Mouse (Mus musculus) MN1 (cell line): ENCODE measurements around the gene Mef2a.

Source experiments
- DNase-seq: peaks from one replicate; pipeline ENCODE4 v3.0.0-alpha.2; 2016; ENCODE audit warnings: low spot score

The Mef2a gene

GRCm38 (mm10) chr7:67372729-67373583 is at the start of gene Mef2a:
Mef2a (minus strand) TSS chr7:67372858.
- peak; percentile 96 for DNase-seq

GRCm38 (mm10) chr7:67421476-67422186 is 49.0 kb upstream of the Mef2a start:
- peak; percentile 77 for DNase-seq

GRCm38 (mm10) chr7:67421088-67421475 is 48.4 kb upstream of the Mef2a start:
- no peak for DNase-seq

- DNase-seq, result no peak
These were observed 47.1 kb upstream of the Mef2a start for GRCm38 (mm10) chr7:67419591-67420314.

GRCm38 (mm10) chr7:67418122-67418521 is 45.5 kb upstream of the Mef2a start:
- DNase-seq, result no peak

- DNase-seq, result no peak
These were observed 42.1 kb upstream of the Mef2a start for GRCm38 (mm10) chr7:67414766-67415165.

GRCm38 (mm10) chr7:67412686-67413085 is 40.0 kb upstream of the Mef2a start:
- DNase-seq, result no peak

- no peak for DNase-seq
These were observed 34.4 kb upstream of the Mef2a start for GRCm38 (mm10) chr7:67407019-67407418.

- DNase-seq, result no peak
These were observed 31.5 kb upstream of the Mef2a start for GRCm38 (mm10) chr7:67404176-67404575.

GRCm38 (mm10) chr7:67402353-67402752 is 29.7 kb upstream of the Mef2a start:
- no peak for DNase-seq

- DNase-seq, result peak; percentile 18
These were observed 28.7 kb upstream of the Mef2a start for GRCm38 (mm10) chr7:67401379-67401778.

- no peak for DNase-seq
These were observed 18.1 kb upstream of the Mef2a start for GRCm38 (mm10) chr7:67390760-67391159.

- no peak for DNase-seq
These were observed 17.4 kb upstream of the Mef2a start for GRCm38 (mm10) chr7:67390095-67390494.

GRCm38 (mm10) chr7:67384942-67385872 is 12.5 kb upstream of the Mef2a start:
- DNase-seq, result peak; percentile 43

- DNase-seq, result no peak
These were observed 7.8 kb upstream of the Mef2a start for GRCm38 (mm10) chr7:67380174-67381129.

- DNase-seq, result no peak
These were observed 4.1 kb upstream of the Mef2a start for GRCm38 (mm10) chr7:67376796-67377195.

- peak; percentile 10 for DNase-seq
These were observed 1.3 kb upstream of the Mef2a start for GRCm38 (mm10) chr7:67373975-67374374.

- DNase-seq, result no peak
These were observed 914 bp upstream of the Mef2a start for GRCm38 (mm10) chr7:67373584-67373960.

- peak; percentile 40 for DNase-seq
These were observed 576 bp downstream of the Mef2a start for GRCm38 (mm10) chr7:67371891-67372672.
